Mouse (Mus musculus): Measurements from ENCODE around the gene Sfta2. TPM values are rescaled to one million over a fixed set of nuclear protein-coding genes. Genes with fewer than 3 reads are reported as not detected.

Sfta2 gene
- polyA plus RNA-seq, 1 experiment from 2014 or later, result not detected

GRCm38 (mm10) chr17:35672527-35672926, 71.2 kb downstream of the Sfta2 start:
- Histone ChIP-seq H3K9ac (ENCODE audit: low read length) (no peak overlapping the region), H3K4me3 (ENCODE audit: low read depth, low read length) (no peak overlapping the region), H3K27ac (ENCODE audit: low read depth, low read length) (no peak overlapping the region), H3K27me3 (ENCODE audit: control insufficient read depth, insufficient read depth, low read length) (no peaks in the 10 kb centered on the region), H3K4me1 (replicated peaks; ENCODE audit: control insufficient read depth, insufficient read depth, low read length) (peaks cover 4% of the 10 kb centered on the region; the same call in 1 of the 2 replicates), H3K4me2 (ENCODE audit: low read depth, low read length, severe bottlenecking) (no peak overlapping the region), H3K36me3 (ENCODE audit: control insufficient read depth, insufficient read depth, low read length) (no peaks in the 10 kb centered on the region), H3K9me3 (ENCODE audit: control insufficient read depth, low read length) (no peaks in the 10 kb centered on the region)
- DNase-seq (ENCODE audit: low spot score) (no peak), ATAC-seq (replicated peaks; ENCODE audit: low FRiP score) (no peak)
- 83% methylated on average over 6 of the region's 6 CpGs for WGBS

- Histone ChIP-seq H3K27ac (ENCODE audit: low read depth, low read length) (no peak within 1 kb of the TSS), H3K4me3 (ENCODE audit: low read depth, low read length) (peak within 1 kb of the TSS; percentile 57), H3K36me3 (ENCODE audit: control insufficient read depth, insufficient read depth, low read length) (no peaks in the 10 kb centered on the region), H3K9ac (ENCODE audit: low read length) (peak within 1 kb of the TSS; percentile 75), H3K9me3 (ENCODE audit: control insufficient read depth, low read length) (no peaks in the 10 kb centered on the region), H3K4me2 (ENCODE audit: low read depth, low read length, severe bottlenecking) (peak within 1 kb of the TSS; percentile 56), H3K4me1 (replicated peaks; ENCODE audit: control insufficient read depth, insufficient read depth, low read length) (peaks cover 4% of the 10 kb centered on the region; the same call in 1 of the 2 replicates), H3K27me3 (ENCODE audit: control insufficient read depth, insufficient read depth, low read length) (no peaks in the 10 kb centered on the region)
- 2% methylated on average over 23 of the region's 23 CpGs for WGBS
- ATAC-seq (replicated peaks; ENCODE audit: low FRiP score) (peak; percentile 96), DNase-seq (ENCODE audit: low spot score) (peak; percentile 86)
Measured at GRCm38 (mm10) chr17:35673416-35674035, 72.2 kb downstream of the Sfta2 start, which contains the start of gene Gtf2h4. Gene Gtf2h4 (minus strand): TSS chr17:35673739.

GRCm38 (mm10) chr17:35680591-35680990, 79.2 kb downstream of the Sfta2 start:
- no peak overlapping the region for H3K4me3 ChIP-seq (ENCODE audit: low read depth, low read length)
- peaks cover 28% of the 10 kb centered on the region for H3K36me3 ChIP-seq (ENCODE audit: control insufficient read depth, insufficient read depth, low read length)
- no peak overlapping the region for H3K27ac ChIP-seq (ENCODE audit: low read depth, low read length)
- WGBS, result 50% methylated on average over 6 of the region's 6 CpGs
- no peak overlapping the region for H3K9ac ChIP-seq (ENCODE audit: low read length)
- no peak overlapping the region for H3K4me2 ChIP-seq (ENCODE audit: low read depth, low read length, severe bottlenecking)
- DNase-seq (ENCODE audit: low spot score) (no peak), ATAC-seq (replicated peaks; ENCODE audit: low FRiP score) (0 out of 2 replicates have a peak, but pooled peaks have one; percentile 22)
- H3K9me3 ChIP-seq (ENCODE audit: control insufficient read depth, low read length), result no peaks in the 10 kb centered on the region
- no peaks in the 10 kb centered on the region for H3K4me1 ChIP-seq (replicated peaks; ENCODE audit: control insufficient read depth, insufficient read depth, low read length)
- H3K27me3 ChIP-seq (ENCODE audit: control insufficient read depth, insufficient read depth, low read length), result no peaks in the 10 kb centered on the region

GRCm38 (mm10) chr17:35681986-35682385, 80.6 kb downstream of the Sfta2 start:
- no peak overlapping the region for H3K27ac ChIP-seq (ENCODE audit: low read depth, low read length)
- H3K9me3 ChIP-seq (ENCODE audit: control insufficient read depth, low read length), result no peaks in the 10 kb centered on the region
- H3K36me3 ChIP-seq (ENCODE audit: control insufficient read depth, insufficient read depth, low read length), result peaks cover 40% of the 10 kb centered on the region
- ATAC-seq (replicated peaks; ENCODE audit: low FRiP score), result no peak
- H3K4me2 ChIP-seq (ENCODE audit: low read depth, low read length, severe bottlenecking), result no peak overlapping the region
- WGBS, result 90% methylated on average over 13 of the region's 13 CpGs
- no peaks in the 10 kb centered on the region; the same call in 1 of the 2 replicates for H3K27me3 ChIP-seq (ENCODE audit: control insufficient read depth, insufficient read depth, low read length)
- no peak for DNase-seq (ENCODE audit: low spot score)
- H3K4me1 ChIP-seq (replicated peaks; ENCODE audit: control insufficient read depth, insufficient read depth, low read length), result no peaks in the 10 kb centered on the region
- H3K9ac ChIP-seq (ENCODE audit: low read length), result no peak overlapping the region
- no peak overlapping the region for H3K4me3 ChIP-seq (ENCODE audit: low read depth, low read length)

- no peaks in the 10 kb centered on the region for H3K4me1 ChIP-seq (replicated peaks; ENCODE audit: control insufficient read depth, insufficient read depth, low read length)
- no peaks in the 10 kb centered on the region; the same call in 1 of the 2 replicates for H3K27me3 ChIP-seq (ENCODE audit: control insufficient read depth, insufficient read depth, low read length)
- H3K36me3 ChIP-seq (ENCODE audit: control insufficient read depth, insufficient read depth, low read length), result peaks cover 68% of the 10 kb centered on the region
- no peak overlapping the region for H3K4me3 ChIP-seq (ENCODE audit: low read depth, low read length)
- H3K4me2 ChIP-seq (ENCODE audit: low read depth, low read length, severe bottlenecking), result no peak overlapping the region
- no peak overlapping the region for H3K27ac ChIP-seq (ENCODE audit: low read depth, low read length)
- no peak overlapping the region for H3K9ac ChIP-seq (ENCODE audit: low read length)
- no peak for ATAC-seq (replicated peaks; ENCODE audit: low FRiP score)
- WGBS, result 78% methylated on average over 9 of the region's 9 CpGs
- no peaks in the 10 kb centered on the region for H3K9me3 ChIP-seq (ENCODE audit: control insufficient read depth, low read length)
- DNase-seq (ENCODE audit: low spot score), result no peak
Measured at GRCm38 (mm10) chr17:35685061-35685460, 83.7 kb downstream of the Sfta2 start.

- Histone ChIP-seq H3K4me1 (replicated peaks; ENCODE audit: control insufficient read depth, insufficient read depth, low read length) (no peaks in the 10 kb centered on the region), H3K4me2 (ENCODE audit: low read depth, low read length, severe bottlenecking) (no peak overlapping the region), H3K9me3 (ENCODE audit: control insufficient read depth, low read length) (no peaks in the 10 kb centered on the region), H3K27me3 (ENCODE audit: control insufficient read depth, insufficient read depth, low read length) (no peaks in the 10 kb centered on the region; the same call in 1 of the 2 replicates), H3K36me3 (ENCODE audit: control insufficient read depth, insufficient read depth, low read length) (peaks cover 82% of the 10 kb centered on the region), H3K27ac (ENCODE audit: low read depth, low read length) (no peak overlapping the region), H3K4me3 (ENCODE audit: low read depth, low read length) (no peak overlapping the region), H3K9ac (ENCODE audit: low read length) (no peak overlapping the region)
- 93% methylated on average over 25 of the region's 25 CpGs for WGBS
- no peak for ATAC-seq (replicated peaks; ENCODE audit: low FRiP score)
- DNase-seq (ENCODE audit: low spot score), result no peak
Measured at GRCm38 (mm10) chr17:35688347-35689175, 87.2 kb downstream of the Sfta2 start.

GRCm38 (mm10) chr17:35689936-35690645, 88.7 kb downstream of the Sfta2 start:
- 90% methylated on average over 18 of the region's 18 CpGs for WGBS

GRCm38 (mm10) chr17:35691811-35692210, 90.5 kb downstream of the Sfta2 start:
- no peak overlapping the region for H3K9ac ChIP-seq (ENCODE audit: low read length)
- no peak overlapping the region for H3K27ac ChIP-seq (ENCODE audit: low read depth, low read length)
- H3K4me1 ChIP-seq (replicated peaks; ENCODE audit: control insufficient read depth, insufficient read depth, low read length), result peaks cover 2% of the 10 kb centered on the region
- H3K9me3 ChIP-seq (ENCODE audit: control insufficient read depth, low read length), result no peaks in the 10 kb centered on the region
- H3K4me2 ChIP-seq (ENCODE audit: low read depth, low read length, severe bottlenecking), result no peak overlapping the region
- no peak overlapping the region for H3K4me3 ChIP-seq (ENCODE audit: low read depth, low read length)
- no peak for ATAC-seq (replicated peaks; ENCODE audit: low FRiP score)
- peaks cover 67% of the 10 kb centered on the region for H3K36me3 ChIP-seq (ENCODE audit: control insufficient read depth, insufficient read depth, low read length)
- WGBS, result 85% methylated on average over 4 of the region's 4 CpGs
- no peak for DNase-seq (ENCODE audit: low spot score)
- no peaks in the 10 kb centered on the region for H3K27me3 ChIP-seq (ENCODE audit: control insufficient read depth, insufficient read depth, low read length)

More at GRCm38 (mm10) chr17:35689936-35690645, 88.7 kb downstream of the Sfta2 start:
- no peaks in the 10 kb centered on the region; the same call in 1 of the 2 replicates for H3K27me3 ChIP-seq (ENCODE audit: control insufficient read depth, insufficient read depth, low read length)
- no peak overlapping the region for H3K9ac ChIP-seq (ENCODE audit: low read length)
- no peaks in the 10 kb centered on the region for H3K4me1 ChIP-seq (replicated peaks; ENCODE audit: control insufficient read depth, insufficient read depth, low read length)
- ATAC-seq (replicated peaks; ENCODE audit: low FRiP score), result no peak
- no peak overlapping the region for H3K27ac ChIP-seq (ENCODE audit: low read depth, low read length)
- H3K4me3 ChIP-seq (ENCODE audit: low read depth, low read length), result no peak overlapping the region
- no peak for DNase-seq (ENCODE audit: low spot score)
- H3K4me2 ChIP-seq (ENCODE audit: low read depth, low read length, severe bottlenecking), result no peak overlapping the region
- peaks cover 76% of the 10 kb centered on the region for H3K36me3 ChIP-seq (ENCODE audit: control insufficient read depth, insufficient read depth, low read length)
- H3K9me3 ChIP-seq (ENCODE audit: control insufficient read depth, low read length), result no peaks in the 10 kb centered on the region

Data from forebrain, embryonic 11.5 days (tissue).